Mouse (Mus musculus): ENCODE measurements around the gene Psmg1. TPM values are rescaled to one million over a fixed set of nuclear protein-coding genes. Genes with fewer than 3 reads are reported as not detected.
A peak's percentile ranks its signal among the peaks of the same experiment; 100 is the strongest.
"Not testable (repeated sequence)": the region's sequence is repeated elsewhere in the genome, so short reads cannot be mapped to it uniquely, and the experiment has no call there.

The Psmg1 gene
- polyA plus RNA-seq, 1 experiment from 2014 or later, result 62.0 TPM

DNA sequence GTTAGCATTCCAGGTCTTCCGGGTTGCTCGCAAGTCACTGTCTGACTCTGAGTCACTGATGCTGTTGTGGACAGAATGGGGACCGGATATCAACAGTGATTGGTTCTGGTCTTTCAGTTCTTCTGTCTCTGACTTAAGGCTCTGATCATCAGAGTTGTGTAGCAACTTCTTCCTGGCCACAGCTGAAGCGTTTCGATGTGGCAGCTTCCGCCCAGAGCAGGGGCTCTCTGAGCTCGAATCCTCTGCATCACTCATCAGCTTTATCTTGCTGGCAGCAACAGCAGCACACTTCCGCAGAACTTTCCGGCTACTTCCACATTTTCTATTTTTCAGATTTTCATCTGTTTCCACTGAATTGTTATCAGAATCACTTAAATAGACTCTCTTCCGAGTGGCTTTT lies 13.5 kb upstream of the Psmg1 start:
- H3K27ac ChIP-seq (ENCODE audit: low read length); H3K4me3 ChIP-seq (replicated peaks; ENCODE audit: low read length); ATAC-seq; H3K4me2 ChIP-seq (ENCODE audit: low read length); H3K9me3 ChIP-seq (ENCODE audit: control insufficient read depth, low read length); H3K27me3 ChIP-seq (replicated peaks; ENCODE audit: control insufficient read depth, insufficient read depth, low read length); H3K4me1 ChIP-seq (replicated peaks; ENCODE audit: control insufficient read depth, insufficient read depth, low read length); H3K9ac ChIP-seq (replicated peaks; ENCODE audit: low read depth, low read length): not testable (repeated sequence)
- peaks cover 28% of the 10 kb centered on the region for H3K36me3 ChIP-seq (ENCODE audit: control insufficient read depth, insufficient read depth)
- WGBS, result no CpG with 5 or more reads among the region's 10 CpGs

DNA sequence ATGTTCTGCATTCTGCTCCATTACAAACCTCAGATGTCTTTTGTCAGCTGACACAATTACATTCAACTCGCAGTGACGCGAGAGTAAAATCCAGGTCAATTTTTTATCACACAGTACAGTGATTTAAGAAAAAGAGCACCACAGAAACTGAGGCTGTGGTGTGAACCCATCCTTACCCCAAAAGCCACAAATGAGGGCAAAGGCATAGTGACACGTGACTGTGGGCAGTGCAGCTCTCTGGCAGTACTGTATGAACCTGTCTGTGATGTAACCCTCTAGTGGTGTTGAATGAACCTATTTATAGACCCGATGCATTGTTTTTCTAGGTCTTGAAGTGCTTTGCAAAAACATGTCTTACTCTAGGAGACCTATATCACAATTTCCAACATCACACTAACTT lies 8.5 kb upstream of the Psmg1 start:
- H3K27me3 ChIP-seq (replicated peaks; ENCODE audit: control insufficient read depth, insufficient read depth, low read length), result no peaks in the 10 kb centered on the region
- H3K4me2 ChIP-seq (ENCODE audit: low read length), result no peak overlapping the region
- no peak overlapping the region for H3K27ac ChIP-seq (ENCODE audit: low read length)
- WGBS, result 87% methylated on average over 5 of the region's 5 CpGs
- H3K9ac ChIP-seq (replicated peaks; ENCODE audit: low read depth, low read length), result no peak overlapping the region
- H3K9me3 ChIP-seq (ENCODE audit: control insufficient read depth, low read length), result no peaks in the 10 kb centered on the region
- H3K36me3 ChIP-seq (ENCODE audit: control insufficient read depth, insufficient read depth), result peaks cover 27% of the 10 kb centered on the region
- no peak overlapping the region for H3K4me3 ChIP-seq (replicated peaks; ENCODE audit: low read length)
- ATAC-seq, result no peak
- H3K4me1 ChIP-seq (replicated peaks; ENCODE audit: control insufficient read depth, insufficient read depth, low read length), result no peaks in the 10 kb centered on the region

DNA sequence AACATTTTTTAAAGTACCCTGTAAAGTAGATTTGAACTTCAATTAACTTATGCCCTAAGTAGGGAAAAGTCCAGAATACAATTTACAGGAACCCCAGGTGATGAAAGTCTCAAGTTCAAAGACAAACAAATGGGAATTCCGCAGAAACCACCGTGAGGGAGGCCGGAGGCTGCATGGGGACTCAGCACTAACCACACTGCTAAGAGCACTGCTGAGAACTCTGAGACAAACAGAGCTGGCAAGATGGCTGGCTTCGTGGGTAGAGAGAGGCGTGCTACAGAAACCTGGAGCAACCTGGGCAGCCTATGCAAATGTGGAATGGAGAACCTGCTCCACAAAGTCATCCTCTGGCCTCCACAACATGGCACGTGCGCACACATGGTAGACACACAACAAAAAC lies 5.4 kb upstream of the Psmg1 start:
- Histone ChIP-seq H3K4me3 (replicated peaks; ENCODE audit: low read length) (no peak overlapping the region), H3K27me3 (replicated peaks; ENCODE audit: control insufficient read depth, insufficient read depth, low read length) (no peaks in the 10 kb centered on the region), H3K36me3 (ENCODE audit: control insufficient read depth, insufficient read depth) (peaks cover 14% of the 10 kb centered on the region), H3K4me2 (ENCODE audit: low read length) (no peak overlapping the region), H3K27ac (ENCODE audit: low read length) (no peak overlapping the region), H3K9me3 (ENCODE audit: control insufficient read depth, low read length) (no peaks in the 10 kb centered on the region), H3K9ac (replicated peaks; ENCODE audit: low read depth, low read length) (no peak overlapping the region), H3K4me1 (replicated peaks; ENCODE audit: control insufficient read depth, insufficient read depth, low read length) (peaks cover 5% of the 10 kb centered on the region; the same call in 1 of the 2 replicates)
- WGBS, result 92% methylated on average over 7 of the region's 7 CpGs
- no peak for ATAC-seq

DNA sequence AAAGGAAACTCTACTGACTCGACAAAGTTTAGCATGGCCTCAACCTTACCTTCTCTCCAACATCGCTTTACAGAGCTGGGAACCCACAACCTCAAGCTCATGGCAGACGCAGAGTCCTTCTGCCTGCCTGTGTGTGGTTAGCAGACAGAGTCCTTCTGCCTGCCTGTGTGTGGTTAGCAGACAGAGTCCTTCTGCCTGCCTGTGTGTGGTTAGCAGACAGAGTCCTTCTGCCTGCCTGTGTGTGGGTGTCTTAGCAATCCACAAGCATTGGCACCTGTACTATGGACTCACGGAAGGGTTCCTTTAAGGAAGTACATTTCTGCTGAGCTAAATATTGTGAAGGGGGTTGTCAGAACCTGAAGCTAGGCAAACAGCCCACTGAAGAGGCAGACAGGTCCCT lies 3.8 kb upstream of the Psmg1 start:
- H3K27ac ChIP-seq (ENCODE audit: low read length); H3K4me3 ChIP-seq (replicated peaks; ENCODE audit: low read length); H3K9ac ChIP-seq (replicated peaks; ENCODE audit: low read depth, low read length); H3K27me3 ChIP-seq (replicated peaks; ENCODE audit: control insufficient read depth, insufficient read depth, low read length); H3K9me3 ChIP-seq (ENCODE audit: control insufficient read depth, low read length); H3K4me2 ChIP-seq (ENCODE audit: low read length); ATAC-seq; H3K36me3 ChIP-seq (ENCODE audit: control insufficient read depth, insufficient read depth): not testable (repeated sequence)
- peaks cover 10% of the 10 kb centered on the region for H3K4me1 ChIP-seq (replicated peaks; ENCODE audit: control insufficient read depth, insufficient read depth, low read length)
- 94% methylated on average over 4 of the region's 4 CpGs for WGBS

DNA sequence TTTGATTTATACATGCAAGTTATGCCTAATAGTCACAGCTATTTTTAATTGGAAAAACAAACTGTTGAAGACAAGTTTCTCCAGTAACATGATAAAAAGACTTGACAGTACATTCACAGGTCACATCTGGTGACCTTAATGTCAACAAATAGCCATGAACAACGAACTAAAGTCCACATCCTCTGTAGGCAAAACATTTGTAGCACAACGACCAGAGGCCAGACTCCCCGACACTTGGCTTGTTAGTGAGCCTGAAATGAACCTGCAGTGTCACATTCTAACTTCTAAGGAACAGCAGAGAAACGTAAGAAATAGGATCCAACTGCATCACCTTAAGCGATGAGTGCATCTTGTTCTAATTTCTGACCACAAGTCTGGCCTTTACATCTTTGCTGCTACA lies 1.8 kb upstream of the Psmg1 start:
- Histone ChIP-seq H3K9me3 (ENCODE audit: control insufficient read depth, low read length) (no peaks in the 10 kb centered on the region), H3K4me1 (replicated peaks; ENCODE audit: control insufficient read depth, insufficient read depth, low read length) (peaks cover 10% of the 10 kb centered on the region), H3K4me2 (ENCODE audit: low read length) (no peak overlapping the region), H3K9ac (replicated peaks; ENCODE audit: low read depth, low read length) (no peak overlapping the region), H3K4me3 (replicated peaks; ENCODE audit: low read length) (no peak overlapping the region), H3K27ac (ENCODE audit: low read length) (no peak overlapping the region), H3K36me3 (ENCODE audit: control insufficient read depth, insufficient read depth) (no peaks in the 10 kb centered on the region), H3K27me3 (replicated peaks; ENCODE audit: control insufficient read depth, insufficient read depth, low read length) (no peaks in the 10 kb centered on the region)
- no peak for ATAC-seq
- WGBS, result 80% methylated on average over 5 of the region's 5 CpGs

DNA sequence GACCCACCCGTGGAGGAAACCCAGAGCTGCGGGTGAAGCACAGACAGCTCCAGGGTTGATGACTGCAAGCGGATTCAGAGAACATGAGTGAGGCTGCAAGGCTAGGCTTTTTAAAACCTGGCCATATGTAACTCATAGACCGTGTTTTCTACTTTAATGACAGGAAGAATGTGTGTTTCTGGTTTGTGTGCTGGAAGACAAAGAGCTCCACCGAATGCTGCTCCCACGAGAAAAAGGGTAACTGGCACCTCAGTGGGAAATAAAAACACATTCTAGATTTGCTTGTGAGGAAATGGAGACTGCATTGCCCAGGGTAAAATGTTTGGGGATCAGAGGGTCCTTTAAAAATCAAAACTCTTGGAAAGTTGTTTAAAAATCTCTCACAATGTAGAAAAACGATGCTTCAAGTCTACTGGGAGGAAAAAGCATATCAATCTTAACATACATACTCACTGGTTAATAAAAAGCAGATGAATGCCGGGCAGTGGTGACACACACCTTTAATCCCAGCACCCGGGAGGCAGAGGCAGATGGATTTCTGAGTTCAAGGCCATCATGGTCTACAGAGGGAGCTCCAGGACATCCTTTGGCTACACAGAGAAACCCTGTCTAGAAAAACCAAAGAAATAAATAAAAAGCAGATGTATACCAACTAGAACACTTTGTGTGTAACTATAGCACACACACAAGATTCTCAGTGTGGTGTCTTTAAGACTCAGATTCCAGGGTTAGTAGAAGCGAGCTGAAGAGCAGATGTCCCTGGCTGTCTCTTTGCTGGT lies 551 bp upstream of the Psmg1 start:
- Histone ChIP-seq H3K4me1 (replicated peaks; ENCODE audit: control insufficient read depth, insufficient read depth, low read length) (peaks cover 10% of the 10 kb centered on the region), H3K4me2 (ENCODE audit: low read length) (peak overlapping the region; percentile 70), H3K9ac (replicated peaks; ENCODE audit: low read depth, low read length) (peak overlapping the region; percentile 88), H3K36me3 (ENCODE audit: control insufficient read depth, insufficient read depth) (peaks cover 3% of the 10 kb centered on the region; the same call in 1 of the 2 replicates), H3K27me3 (replicated peaks; ENCODE audit: control insufficient read depth, insufficient read depth, low read length) (no peaks in the 10 kb centered on the region), H3K9me3 (ENCODE audit: control insufficient read depth, low read length) (no peaks in the 10 kb centered on the region), H3K4me3 (replicated peaks; ENCODE audit: low read length) (peak overlapping the region; percentile 89), H3K27ac (ENCODE audit: low read length) (peak overlapping the region; percentile 90)
- 7% methylated on average over 10 of the region's 10 CpGs for WGBS
- ATAC-seq, result no peak

DNA sequence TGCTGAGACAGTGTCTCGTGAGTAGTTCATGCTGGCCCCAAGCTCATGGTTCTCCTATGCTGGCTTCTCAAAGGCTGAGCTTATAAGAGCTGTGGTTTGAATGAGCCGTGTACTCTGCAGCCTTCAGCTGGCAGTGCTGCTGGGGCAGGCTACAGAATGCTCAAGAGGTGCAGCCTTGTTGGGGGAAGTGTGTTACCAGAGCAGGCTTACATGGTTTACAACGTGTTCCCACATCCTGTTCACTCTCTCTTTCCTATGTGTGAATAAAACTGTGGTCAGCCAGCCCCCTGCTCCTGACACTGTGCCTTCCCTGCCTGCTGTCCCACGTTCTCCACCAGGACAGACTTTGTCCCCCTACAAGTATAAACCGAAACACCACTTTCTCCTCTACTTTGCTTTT lies 5.8 kb downstream of the Psmg1 start:
- peaks cover 14% of the 10 kb centered on the region for H3K36me3 ChIP-seq (ENCODE audit: control insufficient read depth, insufficient read depth)
- 87% methylated on average over 5 of the region's 5 CpGs for WGBS
- H3K4me3 ChIP-seq (replicated peaks; ENCODE audit: low read length), result no peak overlapping the region

DNA sequence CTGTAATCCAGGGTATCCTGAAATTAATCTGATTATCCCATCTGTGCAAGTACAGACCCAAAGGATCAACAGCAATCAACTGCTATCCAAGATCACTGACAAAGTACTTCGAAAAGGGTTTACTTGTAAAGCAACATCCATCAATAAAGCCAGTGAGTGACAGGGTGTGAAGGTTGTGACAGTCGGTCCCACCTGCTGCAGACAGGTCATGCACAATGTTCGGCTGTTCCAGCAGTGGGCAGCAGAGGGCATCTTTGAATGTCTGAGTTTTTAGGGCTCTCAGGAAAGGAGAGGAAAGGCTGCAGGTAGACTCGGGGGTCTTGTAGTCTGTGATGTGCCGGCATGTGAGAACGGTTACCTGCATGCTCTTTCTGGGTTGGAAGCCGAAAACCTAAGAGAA lies 7.2 kb downstream of the Psmg1 start:
- WGBS, result 75% methylated on average over 7 of the region's 7 CpGs
- H3K4me2 ChIP-seq (ENCODE audit: low read length), result no peak overlapping the region
- H3K36me3 ChIP-seq (ENCODE audit: control insufficient read depth, insufficient read depth), result peaks cover 15% of the 10 kb centered on the region
- no peaks in the 10 kb centered on the region for H3K4me1 ChIP-seq (replicated peaks; ENCODE audit: control insufficient read depth, insufficient read depth, low read length)
- no peak overlapping the region for H3K27ac ChIP-seq (ENCODE audit: low read length)
- H3K4me3 ChIP-seq (replicated peaks; ENCODE audit: low read length), result no peak overlapping the region
- no peak overlapping the region for H3K9ac ChIP-seq (replicated peaks; ENCODE audit: low read depth, low read length)
- no peak for ATAC-seq
- no peaks in the 10 kb centered on the region for H3K9me3 ChIP-seq (ENCODE audit: control insufficient read depth, low read length)
- H3K27me3 ChIP-seq (replicated peaks; ENCODE audit: control insufficient read depth, insufficient read depth, low read length), result no peaks in the 10 kb centered on the region

More for the DNA sequence above, 5.8 kb downstream of the Psmg1 start:
- Histone ChIP-seq H3K27me3 (replicated peaks; ENCODE audit: control insufficient read depth, insufficient read depth, low read length) (no peaks in the 10 kb centered on the region), H3K9me3 (ENCODE audit: control insufficient read depth, low read length) (no peaks in the 10 kb centered on the region), H3K4me1 (replicated peaks; ENCODE audit: control insufficient read depth, insufficient read depth, low read length) (peaks cover 1% of the 10 kb centered on the region), H3K9ac (replicated peaks; ENCODE audit: low read depth, low read length) (no peak overlapping the region), H3K27ac (ENCODE audit: low read length) (no peak overlapping the region), H3K4me2 (ENCODE audit: low read length) (no peak overlapping the region)
- ATAC-seq, result no peak

DNA sequence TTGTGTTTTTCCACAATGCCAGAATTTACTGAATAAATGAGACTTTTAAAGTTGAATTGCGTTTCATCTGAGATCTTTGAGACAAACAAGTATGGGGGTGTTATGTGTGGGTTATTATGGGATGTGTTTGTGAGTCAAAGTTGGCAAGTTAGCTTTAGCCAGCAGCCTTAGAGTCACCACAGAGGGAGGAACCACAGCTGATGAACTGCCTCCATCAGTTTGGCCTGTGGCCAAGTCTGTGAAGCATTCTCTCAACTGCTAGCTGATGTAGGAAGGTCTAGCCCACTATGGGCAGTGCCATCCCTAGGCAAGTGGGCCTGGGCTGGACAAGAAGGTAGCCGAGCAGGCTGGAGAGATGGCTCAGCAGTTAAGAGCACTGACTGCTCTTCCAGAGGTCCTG lies 19.9 kb downstream of the Psmg1 start:
- ATAC-seq, result no peak
- no peak overlapping the region for H3K27ac ChIP-seq (ENCODE audit: low read length)
- 85% methylated on average over 2 of the region's 2 CpGs for WGBS
- H3K27me3 ChIP-seq (replicated peaks; ENCODE audit: control insufficient read depth, insufficient read depth, low read length), result no peaks in the 10 kb centered on the region
- no peaks in the 10 kb centered on the region for H3K36me3 ChIP-seq (ENCODE audit: control insufficient read depth, insufficient read depth)
- no peaks in the 10 kb centered on the region for H3K4me1 ChIP-seq (replicated peaks; ENCODE audit: control insufficient read depth, insufficient read depth, low read length)
- no peak overlapping the region for H3K4me3 ChIP-seq (replicated peaks; ENCODE audit: low read length)
- H3K9me3 ChIP-seq (ENCODE audit: control insufficient read depth, low read length), result no peaks in the 10 kb centered on the region
- no peak overlapping the region for H3K4me2 ChIP-seq (ENCODE audit: low read length)
- H3K9ac ChIP-seq (replicated peaks; ENCODE audit: low read depth, low read length), result no peak overlapping the region

DNA sequence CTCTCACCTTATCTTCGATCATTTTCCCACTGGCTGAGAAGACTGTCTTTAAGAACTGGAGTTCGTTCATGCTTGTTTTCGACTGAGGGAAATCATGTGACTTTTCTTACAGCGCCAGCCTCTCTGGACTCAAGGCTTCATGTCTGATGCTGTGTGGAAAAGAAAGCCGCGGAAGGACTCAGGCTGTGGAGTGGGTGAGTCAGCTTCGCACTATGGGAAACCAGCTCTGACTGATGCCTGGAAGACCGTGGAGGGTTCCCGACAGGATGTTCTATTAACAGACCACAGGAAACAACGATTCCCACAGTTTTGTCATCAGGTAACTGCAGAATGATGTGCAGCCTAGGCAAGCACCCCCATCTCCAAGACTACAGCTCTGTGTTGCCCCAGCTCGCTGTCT lies 23.3 kb downstream of the Psmg1 start:
- H3K9me3 ChIP-seq (ENCODE audit: control insufficient read depth, low read length), result no peaks in the 10 kb centered on the region
- H3K27ac ChIP-seq (ENCODE audit: low read length), result no peak overlapping the region
- no peak for ATAC-seq
- WGBS, result 89% methylated on average over 11 of the region's 11 CpGs
- no peaks in the 10 kb centered on the region for H3K36me3 ChIP-seq (ENCODE audit: control insufficient read depth, insufficient read depth)
- no peaks in the 10 kb centered on the region for H3K27me3 ChIP-seq (replicated peaks; ENCODE audit: control insufficient read depth, insufficient read depth, low read length)
- no peak overlapping the region for H3K4me2 ChIP-seq (ENCODE audit: low read length)
- no peak overlapping the region for H3K4me3 ChIP-seq (replicated peaks; ENCODE audit: low read length)
- no peak overlapping the region for H3K9ac ChIP-seq (replicated peaks; ENCODE audit: low read depth, low read length)
- no peaks in the 10 kb centered on the region for H3K4me1 ChIP-seq (replicated peaks; ENCODE audit: control insufficient read depth, insufficient read depth, low read length)
